8 mouse cellular contexts compared by ENCODE assay signal in genomic region chr2:30358533-30359531, GRCm38 (mm10). TPM values are rescaled to one million over a fixed set of nuclear protein-coding genes. Genes with fewer than 3 reads are reported as not detected.
DNase-seq lines count a peak whose midpoint lies in the region; ATAC-seq and TF ChIP-seq lines count a peak whose summit lies in the region.

Gene Sh3glb2 (minus strand): TSS chr2:30359337.

- H3K4me2 ChIP-seq in forebrain, embryonic 16.5 days (ENCODE audit: low read length) = peak within 1 kb of the TSS; percentile 81
- H3K4me2 ChIP-seq in lung, embryonic 15.5 days = peak within 1 kb of the TSS; percentile 96

- H3K9ac ChIP-seq in forebrain, embryonic 16.5 days (replicated peaks; ENCODE audit: low read depth, low read length) = peak within 1 kb of the TSS; percentile 91
- H3K9ac ChIP-seq in lung, embryonic 15.5 days = peak within 1 kb of the TSS; percentile 81

- peak; percentile 90 for DNase-seq in G1E (ENCODE audit: low spot score)
- peak; percentile 85 to 96 for DNase-seq in cerebellum, adult 18-20 months
- DNase-seq in heart, postnatal 25 days (ENCODE audit: low spot score) = peak; percentile 60
- peak; percentile 73 to 82 for DNase-seq in layer of hippocampus, adult 2 months (ENCODE audit: low spot score in 2 of 2)
- peak; percentile 66 for DNase-seq in ovary, adult 18-20 months (ENCODE audit: low spot score)
- peak; percentile 75 to 89 for DNase-seq in thymus, postnatal 10 days (ENCODE audit: low spot score in 2 of 2)

- peaks cover 4% of the 10 kb centered on the region; the same call in 1 of the 2 replicates for H3K9me3 ChIP-seq in G1E (replicated peaks)
- H3K9me3 ChIP-seq in forebrain, embryonic 16.5 days (ENCODE audit: control insufficient read depth, low read length) = no peaks in the 10 kb centered on the region
- H3K9me3 ChIP-seq in lung, embryonic 15.5 days = no peaks in the 10 kb centered on the region

- intact Hi-C loops in heart, postnatal 25 days (cut with DNase I) = no loop called here

- WGBS in forebrain, embryonic 16.5 days = 3% methylated on average over 64 of the region's 73 CpGs
- 2% methylated on average over 71 of the region's 73 CpGs for WGBS in lung, embryonic 15.5 days

- ATAC-seq in G1E (ENCODE audit: extremely low read depth, insufficient number of reproducible peaks, low FRiP score, poor library complexity, severe bottlenecking) = no peak
- peak; percentile 81 for ATAC-seq in forebrain, embryonic 16.5 days
- ATAC-seq in lung, embryonic 15.5 days (ENCODE audit: borderline replicate concordance, extremely low read depth, low FRiP score, low TSS enrichment) = peak; percentile 66

- H3K4me3 ChIP-seq in G1E (ENCODE audit: low read depth, low read length) = peak within 1 kb of the TSS; percentile 75
- peak within 1 kb of the TSS; percentile 67 for H3K4me3 ChIP-seq in forebrain, embryonic 16.5 days (replicated peaks; ENCODE audit: low read length)
- peak within 1 kb of the TSS; percentile 82 for H3K4me3 ChIP-seq in layer of hippocampus, adult 2 months
- H3K4me3 ChIP-seq in lung, embryonic 15.5 days = peak within 1 kb of the TSS; percentile 66

- peaks cover 55% of the 10 kb centered on the region for H3K4me1 ChIP-seq in G1E (ENCODE audit: insufficient read depth, low read depth, low read length)
- H3K4me1 ChIP-seq in forebrain, embryonic 16.5 days (replicated peaks; ENCODE audit: control insufficient read depth, insufficient read depth, low read length) = peaks cover 27% of the 10 kb centered on the region
- H3K4me1 ChIP-seq in lung, embryonic 15.5 days = peaks cover 33% of the 10 kb centered on the region

- no peak for TF ChIP-seq CTCF in G1E (IDR thresholded peaks at IDR 0.05; ENCODE audit: low read depth, low read length)
- TF ChIP-seq CTCF in layer of hippocampus, adult 2 months (conservative IDR thresholded peaks at IDR 0.05) = peak; percentile 71

- H3K27ac ChIP-seq in forebrain, embryonic 16.5 days (ENCODE audit: low read length) = peak within 1 kb of the TSS; percentile 73; the same call in 1 of the 2 replicates
- H3K27ac ChIP-seq in layer of hippocampus, adult 2 months = peak within 1 kb of the TSS; percentile 94
- peak within 1 kb of the TSS; percentile 79 for H3K27ac ChIP-seq in lung, embryonic 15.5 days

- H3K36me3 ChIP-seq in G1E (replicated peaks) = peaks cover 41% of the 10 kb centered on the region
- H3K36me3 ChIP-seq in forebrain, embryonic 16.5 days (ENCODE audit: control insufficient read depth, insufficient read depth) = no peaks in the 10 kb centered on the region
- no peaks in the 10 kb centered on the region for H3K36me3 ChIP-seq in lung, embryonic 15.5 days

- H3K27me3 ChIP-seq in G1E (ENCODE audit: insufficient read depth, low read length) = no peaks in the 10 kb centered on the region
- no peaks in the 10 kb centered on the region for H3K27me3 ChIP-seq in forebrain, embryonic 16.5 days (replicated peaks; ENCODE audit: control insufficient read depth, insufficient read depth, low read length)
- H3K27me3 ChIP-seq in lung, embryonic 15.5 days = no peaks in the 10 kb centered on the region

RNA-seq across cellular contexts. Expression of gene Sh3glb2, which starts in this region (rescaled TPM):
- total RNA-seq in G1E (2014; fragmentation: Nextera tagmentation) (20.8 and 24.8 TPM in 2 replicates), G1E (2017) (31.3 and 47.2 TPM in 2 replicates)
- 23.3 and 24.9 TPM in 2 replicates for polyA plus RNA-seq in G1E (2012)
- 159 and 203 TPM in 2 replicates for polyA plus RNA-seq in forebrain, embryonic 16.5 days (2015; fragmentation: Nextera tagmentation; extraction: Ambion mirVana)
- 10 to 100 TPM; 39.7 to 40.3 TPM for total RNA-seq in heart, postnatal 25 days (2021)
- 100 to 1,000 TPM; 287 to 288 TPM for total RNA-seq in layer of hippocampus, adult 2 months (2021)
- 74.3 and 80.3 TPM in 2 replicates for polyA plus RNA-seq in lung, embryonic 15.5 days (2015; fragmentation: Nextera tagmentation; extraction: Ambion mirVana)

Comparison
In these comparisons a context has a peak if more than half of its experiments do, and no peak if none do; other contexts are left out.
1. RNA of gene Sh3glb2 (total RNA-seq): 287 to 288 TPM in layer of hippocampus, adult 2 months; 39.7 to 40.3 TPM in heart, postnatal 25 days and 20.8 to 47.2 TPM in G1E; every median in the first group is over 4 times any median in the second.
2. Peak in every context shown above with its lines, with median percentiles within 50 percentile points of each other: DNase-seq, H3K4me3 ChIP-seq and H3K27ac ChIP-seq.